Mouse (Mus musculus): ENCODE measurements at regions not wholly inside any gene's neighbourhood (a gene's known extent, or its start where the extent isn't known, plus 50 kb on each side); places are given as distances from the start of the nearest gene placed in this dataset.

GRCm38 (mm10) chr3:38742155-38742554, 144.6 kb upstream of the Fat4 start:
- no peak overlapping the region for H3K9ac ChIP-seq (ENCODE audit: low read depth, low read length, severe bottlenecking)
- H3K9me3 ChIP-seq (ENCODE audit: control insufficient read depth, low read length), result no peaks in the 10 kb centered on the region
- DNase-seq (ENCODE audit: low spot score), result no peak
- no peak for TF ChIP-seq POLR2A (IDR thresholded peaks at IDR 0.05; ENCODE audit: borderline replicate concordance, extremely low read depth, insufficient read depth, insufficient read length)
- ATAC-seq (ENCODE audit: low FRiP score, low read depth), result no peak
- no peaks in the 10 kb centered on the region for H3K36me3 ChIP-seq (ENCODE audit: control insufficient read depth, insufficient read depth, low read length)
- H3K27me3 ChIP-seq (ENCODE audit: control insufficient read depth, insufficient read depth, low read length), result no peaks in the 10 kb centered on the region
- 83% methylated on average over 4 of the region's 4 CpGs for WGBS
- no peak overlapping the region for H3K27ac ChIP-seq (replicated peaks; ENCODE audit: low read depth, low read length)
- H3K4me2 ChIP-seq (replicated peaks; ENCODE audit: low read depth, low read length, severe bottlenecking), result no peak overlapping the region
- no peak overlapping the region for H3K4me3 ChIP-seq (replicated peaks; ENCODE audit: low read length)
- H3K4me1 ChIP-seq (ENCODE audit: control insufficient read depth, insufficient read depth, low read length), result no peaks in the 10 kb centered on the region

GRCm38 (mm10) chr3:38722606-38723005, 164.1 kb upstream of the Fat4 start:
- H3K4me3 ChIP-seq (replicated peaks; ENCODE audit: low read length), result no peak overlapping the region
- H3K4me2 ChIP-seq (replicated peaks; ENCODE audit: low read depth, low read length, severe bottlenecking), result no peak overlapping the region
- no peaks in the 10 kb centered on the region for H3K27me3 ChIP-seq (ENCODE audit: control insufficient read depth, insufficient read depth, low read length)
- no peak for DNase-seq (ENCODE audit: low spot score)
- H3K9me3 ChIP-seq (ENCODE audit: control insufficient read depth, low read length), result no peaks in the 10 kb centered on the region
- no peak for TF ChIP-seq POLR2A (IDR thresholded peaks at IDR 0.05; ENCODE audit: borderline replicate concordance, extremely low read depth, insufficient read depth, insufficient read length)
- 74% methylated on average over 1 of the region's 1 CpGs for WGBS
- no peak overlapping the region for H3K9ac ChIP-seq (ENCODE audit: low read depth, low read length, severe bottlenecking)
- H3K27ac ChIP-seq (replicated peaks; ENCODE audit: low read depth, low read length), result no peak overlapping the region
- H3K4me1 ChIP-seq (ENCODE audit: control insufficient read depth, insufficient read depth, low read length), result no peaks in the 10 kb centered on the region
- ATAC-seq (ENCODE audit: low FRiP score, low read depth), result no peak
- no peaks in the 10 kb centered on the region for H3K36me3 ChIP-seq (ENCODE audit: control insufficient read depth, insufficient read depth, low read length)

- H3K9me3 ChIP-seq (ENCODE audit: control insufficient read depth, low read length), result no peaks in the 10 kb centered on the region
- DNase-seq (ENCODE audit: low spot score) (no peak), ATAC-seq (ENCODE audit: low FRiP score, low read depth) (no peak)
- no peak overlapping the region for H3K4me3 ChIP-seq (replicated peaks; ENCODE audit: low read length)
- H3K9ac ChIP-seq (ENCODE audit: low read depth, low read length, severe bottlenecking), result no peak overlapping the region
- no peak for TF ChIP-seq POLR2A (IDR thresholded peaks at IDR 0.05; ENCODE audit: borderline replicate concordance, extremely low read depth, insufficient read depth, insufficient read length)
- H3K4me1 ChIP-seq (ENCODE audit: control insufficient read depth, insufficient read depth, low read length), result 0 out of 2 replicates have a peak, but pooled peaks cover 3% of the 10 kb centered on the region
- no peaks in the 10 kb centered on the region for H3K36me3 ChIP-seq (ENCODE audit: control insufficient read depth, insufficient read depth, low read length)
- 22% methylated on average over 9 of the region's 9 CpGs for WGBS
- H3K4me2 ChIP-seq (replicated peaks; ENCODE audit: low read depth, low read length, severe bottlenecking), result no peak overlapping the region
- no peak overlapping the region for H3K27ac ChIP-seq (replicated peaks; ENCODE audit: low read depth, low read length)
- H3K27me3 ChIP-seq (ENCODE audit: control insufficient read depth, insufficient read depth, low read length), result no peaks in the 10 kb centered on the region
Measured at GRCm38 (mm10) chr3:38712078-38712873, 174.5 kb upstream of the Fat4 start.

- Histone ChIP-seq H3K36me3 (ENCODE audit: control insufficient read depth, insufficient read depth, low read length) (no peaks in the 10 kb centered on the region), H3K4me1 (ENCODE audit: control insufficient read depth, insufficient read depth, low read length) (0 out of 2 replicates have a peak, but pooled peaks cover 3% of the 10 kb centered on the region), H3K27ac (replicated peaks; ENCODE audit: low read depth, low read length) (no peak overlapping the region), H3K27me3 (ENCODE audit: control insufficient read depth, insufficient read depth, low read length) (no peaks in the 10 kb centered on the region), H3K9ac (ENCODE audit: low read depth, low read length, severe bottlenecking) (no peak overlapping the region), H3K4me2 (replicated peaks; ENCODE audit: low read depth, low read length, severe bottlenecking) (no peak overlapping the region), H3K9me3 (ENCODE audit: control insufficient read depth, low read length) (no peaks in the 10 kb centered on the region), H3K4me3 (replicated peaks; ENCODE audit: low read length) (no peak overlapping the region)
- ATAC-seq (ENCODE audit: low FRiP score, low read depth) (no peak), DNase-seq (ENCODE audit: low spot score) (no peak)
- no peak for TF ChIP-seq POLR2A (IDR thresholded peaks at IDR 0.05; ENCODE audit: borderline replicate concordance, extremely low read depth, insufficient read depth, insufficient read length)
- 27% methylated on average over 6 of the region's 6 CpGs for WGBS
Measured at GRCm38 (mm10) chr3:38711229-38711628, 175.5 kb upstream of the Fat4 start.

GRCm38 (mm10) chr3:38707891-38708290, 178.8 kb upstream of the Fat4 start:
- no peak for TF ChIP-seq POLR2A (IDR thresholded peaks at IDR 0.05; ENCODE audit: borderline replicate concordance, extremely low read depth, insufficient read depth, insufficient read length)
- Histone ChIP-seq H3K9me3 (ENCODE audit: control insufficient read depth, low read length) (no peaks in the 10 kb centered on the region), H3K27me3 (ENCODE audit: control insufficient read depth, insufficient read depth, low read length) (no peaks in the 10 kb centered on the region), H3K4me3 (replicated peaks; ENCODE audit: low read length) (no peak overlapping the region), H3K36me3 (ENCODE audit: control insufficient read depth, insufficient read depth, low read length) (no peaks in the 10 kb centered on the region), H3K9ac (ENCODE audit: low read depth, low read length, severe bottlenecking) (no peak overlapping the region), H3K4me1 (ENCODE audit: control insufficient read depth, insufficient read depth, low read length) (0 out of 2 replicates have a peak, but pooled peaks cover 3% of the 10 kb centered on the region), H3K27ac (replicated peaks; ENCODE audit: low read depth, low read length) (no peak overlapping the region), H3K4me2 (replicated peaks; ENCODE audit: low read depth, low read length, severe bottlenecking) (no peak overlapping the region)
- WGBS, result 71% methylated on average over 3 of the region's 3 CpGs
- DNase-seq (ENCODE audit: low spot score) (no peak), ATAC-seq (ENCODE audit: low FRiP score, low read depth) (no peak)

All from limb, embryonic 14.5 days (tissue).